Mouse (Mus musculus) brain, embryonic 14.5 days (tissue): Measurements from ENCODE around the gene Tuba1c.

ENCODE experiments used
- CTCF ChIP-seq: fragments of 200-500 bp; IDR thresholded peaks from 2 replicates; pipeline ENCODE4 v1.5.1; 2012; ENCODE audit warnings: inconsistent platforms, mild to moderate bottlenecking, moderate library complexity, borderline replicate concordance; ENCODE audit not compliant: insufficient read depth, insufficient read length; ENCODE audit errors: extremely low read depth
- POLR2A ChIP-seq: fragments of 200-500 bp; IDR thresholded peaks from 2 replicates; pipeline ENCODE4 v1.6.1; 2012; ENCODE audit warnings: mild to moderate bottlenecking, inconsistent platforms, borderline replicate concordance; ENCODE audit not compliant: poor library complexity, insufficient read depth, insufficient read length, severe bottlenecking; ENCODE audit errors: extremely low read depth

GRCm38 (mm10) chr15:99074019-99074599, 44.4 kb downstream of the Tuba1c start, which contains the start of gene Troap:
- TF ChIP-seq CTCF: no peak
- TF ChIP-seq POLR2A: no peak
